Mouse (Mus musculus): ENCODE results near the gene Mylk2.

DNA sequence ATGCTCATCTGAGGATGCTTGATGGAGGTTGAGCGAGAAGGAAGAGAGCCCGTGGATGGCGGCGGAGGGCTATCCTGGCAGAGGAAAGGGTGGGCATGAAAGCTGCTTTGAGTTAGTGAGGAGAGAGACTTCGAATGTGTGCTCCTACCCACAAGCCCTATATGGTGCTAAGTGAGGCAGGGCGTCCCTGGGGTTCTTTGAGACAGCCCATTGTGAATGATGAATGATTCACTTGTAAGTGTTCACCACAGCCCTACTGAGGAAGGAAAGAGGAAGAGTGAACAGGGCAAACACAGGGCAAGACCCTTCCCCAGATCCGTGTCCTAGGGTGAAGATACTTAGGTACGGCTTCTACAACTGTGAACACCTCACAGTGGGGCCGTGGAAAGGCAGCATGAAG lies 15.7 kb downstream of the Mylk2 start:
- TF ChIP-seq POLR2A (IDR thresholded peaks at IDR 0.05; ENCODE audit: borderline replicate concordance, insufficient read depth, low read length) (no peak), CTCF (IDR thresholded peaks at IDR 0.05; ENCODE audit: borderline replicate concordance, insufficient read depth, low read depth, low read length) (no peak)

Data from cerebellum, adult 2 months (tissue).